Mouse (Mus musculus): ENCODE measurements at regions not wholly inside any gene's neighbourhood (a gene's known extent, or its start where the extent isn't known, plus 50 kb on each side); places are given as distances from the start of the nearest gene placed in this dataset.

GRCm38 (mm10) chr3:41318232-41319131 lies 235.6 kb upstream of the Pgrmc2 start:
- TF ChIP-seq CTCF (IDR thresholded peaks at IDR 0.05): no peak
- TF ChIP-seq POLR2A (IDR thresholded peaks at IDR 0.05; ENCODE audit: insufficient read depth, low read depth, low read length): no peak

Measured in heart, adult 2 months (tissue).